Mouse (Mus musculus) B cell, adult 62 days (primary cell): ENCODE results near the gene Cenpb. TPM values are rescaled to one million over a fixed set of nuclear protein-coding genes. Genes with fewer than 3 reads are reported as not detected.

ENCODE experiments used
- total RNA-seq: library from RNA; stranded (reverse); gene quantifications from 4 replicates; pipeline ENCODE4 v1.2.4, GENCODE M21; 2023

The Cenpb gene
- total RNA-seq, result 25.8 to 26.4 TPM (median 26.0 TPM) in 4 replicates

GRCm38 (mm10) chr2:131179990-131180587 lies at the start of gene Cenpb:
Gene Cenpb, minus strand, starts transcription at chr2:131180067.

GRCm38 (mm10) chr2:131206778-131207177 lies 26.9 kb upstream of the Cenpb start, which contains the start of gene Ap5s1:
Gene Ap5s1, plus strand, starts transcription at chr2:131207078.

GRCm38 (mm10) chr2:131186771-131187601 lies 7.1 kb upstream of the Cenpb start, which contains the start of the genes Cdc25b and Spef1:
Gene Cdc25b, plus strand, starts transcription at chr2:131186949.
Gene Spef1, minus strand, starts transcription at chr2:131187282.

GRCm38 (mm10) chr2:131159938-131160581 lies 19.8 kb downstream of the Cenpb start, which contains the start of gene 1700037H04Rik:
Gene 1700037H04Rik, minus strand, starts transcription at chr2:131160081.

GRCm38 (mm10) chr2:131132930-131133547 lies 46.8 kb downstream of the Cenpb start, which contains the start of gene Gm11037:
Gene Gm11037, plus strand, starts transcription at chr2:131133497.

GRCm38 (mm10) chr2:131127161-131127730 lies 52.6 kb downstream of the Cenpb start, which contains the start of gene Hspa12b:
Gene Hspa12b, plus strand, starts transcription at chr2:131127280.

Other genes with a start within 250 kb of the Cenpb start
- not detected in 4 replicates for gene Gfra4, start 137.0 kb downstream of the Cenpb start, total RNA-seq
- gene Adam33, start 116.3 kb downstream of the Cenpb start, total RNA-seq, result not detected in 4 replicates
- 0.09 to 0.38 TPM (median 0.21 TPM) in 4 replicates for gene Siglec1, start 93.3 kb downstream of the Cenpb start, total RNA-seq
- 0.21 TPM in 1 of 4 replicates, not detected in the others for gene Hspa12b, start 52.8 kb downstream of the Cenpb start, total RNA-seq
- gene Gm11037, start 46.6 kb downstream of the Cenpb start, total RNA-seq, result not detected in 4 replicates
- gene 1700037H04Rik, start 20.0 kb downstream of the Cenpb start, total RNA-seq, result 18.1 to 21.6 TPM (median 20.3 TPM) in 4 replicates
- 64.9 to 80.9 TPM (median 71.7 TPM) in 4 replicates for gene Cdc25b, start 6.9 kb upstream of the Cenpb start, total RNA-seq
- gene Spef1, start 7.2 kb upstream of the Cenpb start, total RNA-seq, result 1.0 to 2.0 TPM (median 1.8 TPM) in 4 replicates
- gene Ap5s1, start 27.0 kb upstream of the Cenpb start, total RNA-seq, result 5.8 to 11.0 TPM (median 7.2 TPM) in 4 replicates
- 19.8 to 26.9 TPM (median 22.6 TPM) in 4 replicates for gene Mavs, start 54.0 kb upstream of the Cenpb start, total RNA-seq
- gene Pank2, start 82.4 kb upstream of the Cenpb start, total RNA-seq, result 63.0 to 67.8 TPM (median 64.3 TPM) in 4 replicates
- gene Rnf24, start 172.8 kb upstream of the Cenpb start, total RNA-seq, result 4.1 to 5.8 TPM (median 5.8 TPM) in 4 replicates